Mouse (Mus musculus) neural tube, embryonic 14.5 days (tissue): Measurements from ENCODE around the gene Slc16a4. TPM values are rescaled to one million over a fixed set of nuclear protein-coding genes. Genes with fewer than 3 reads are reported as not detected.
A peak's percentile ranks its signal among the peaks of the same experiment; 100 is the strongest.

Source experiments
- ATAC-seq: fragments of 200-750 bp; cut with Nextera tagmentation; 2 replicates; pipeline ENCODE4 v1.8.0; 2017; ENCODE audit warnings: low read depth, mild to moderate bottlenecking, moderate TSS enrichment, moderate library complexity
- H3K27ac ChIP-seq: fragments of 300-500 bp; sonication (generic); 2 replicates; pipeline ENCODE4 v1.5.1; 2014; ENCODE audit warnings: low read depth, mild to moderate bottlenecking, control low read depth, low read length, moderate library complexity, mixed read lengths
- H3K27me3 ChIP-seq: fragments of 300-500 bp; sonication (generic); 2 replicates; pipeline ENCODE4 v1.6.1; 2014; ENCODE audit warnings: low read length; ENCODE audit not compliant: control insufficient read depth, insufficient read depth
- H3K36me3 ChIP-seq: fragments of 300-500 bp; sonication (generic); 2 replicates; pipeline ENCODE4 v1.6.1; 2014; ENCODE audit warnings: low read length, mixed read lengths; ENCODE audit not compliant: control insufficient read depth, insufficient read depth
- H3K4me1 ChIP-seq: fragments of 300-500 bp; sonication (generic); 2 replicates; pipeline ENCODE4 v1.6.1; 2014; ENCODE audit warnings: low read length; ENCODE audit not compliant: control insufficient read depth, insufficient read depth
- H3K4me2 ChIP-seq: fragments of 300-500 bp; sonication (generic); 2 replicates; pipeline ENCODE4 v1.6.1; 2014; ENCODE audit warnings: mild to moderate bottlenecking, low read depth, low read length, control low read depth
- H3K4me3 ChIP-seq: fragments of 300-500 bp; sonication (generic); 2 replicates; pipeline ENCODE4 v1.5.1; 2014; ENCODE audit warnings: low read depth, low read length, control low read depth, mixed read lengths
- H3K9ac ChIP-seq: fragments of 300-500 bp; sonication (generic); replicated peaks from 2 replicates; pipeline ENCODE4 v1.6.1; 2014; ENCODE audit warnings: low read depth, mild to moderate bottlenecking, control low read depth, low read length, mixed read lengths
- H3K9me3 ChIP-seq: fragments of 300-500 bp; sonication (generic); 2 replicates; pipeline ENCODE4 v1.6.1; 2016; ENCODE audit warnings: low read length; ENCODE audit not compliant: control insufficient read depth
- WGBS: fragments of 180-500 bp; shearing (Covaris S2); extraction: QIAGEN DNeasy Blood & Tissue Kit; methylation state at CpG from one replicate; pipeline ENCODE4 v1.1.7; 2014; 5-methylcytosine and 5-hydroxymethylcytosine counted together
- polyA plus RNA-seq: library from polyadenylated mRNA; unstranded; fragments of >200 nt; fragmentation: Nextera tagmentation; extraction: Ambion mirVana; gene quantifications from 2 replicates; pipeline ENCODE4 v1.2.1, GENCODE M21; 2014

Gene Slc16a4
- polyA plus RNA-seq, 1 experiment from 2014 or later: 2.6 TPM

DNA sequence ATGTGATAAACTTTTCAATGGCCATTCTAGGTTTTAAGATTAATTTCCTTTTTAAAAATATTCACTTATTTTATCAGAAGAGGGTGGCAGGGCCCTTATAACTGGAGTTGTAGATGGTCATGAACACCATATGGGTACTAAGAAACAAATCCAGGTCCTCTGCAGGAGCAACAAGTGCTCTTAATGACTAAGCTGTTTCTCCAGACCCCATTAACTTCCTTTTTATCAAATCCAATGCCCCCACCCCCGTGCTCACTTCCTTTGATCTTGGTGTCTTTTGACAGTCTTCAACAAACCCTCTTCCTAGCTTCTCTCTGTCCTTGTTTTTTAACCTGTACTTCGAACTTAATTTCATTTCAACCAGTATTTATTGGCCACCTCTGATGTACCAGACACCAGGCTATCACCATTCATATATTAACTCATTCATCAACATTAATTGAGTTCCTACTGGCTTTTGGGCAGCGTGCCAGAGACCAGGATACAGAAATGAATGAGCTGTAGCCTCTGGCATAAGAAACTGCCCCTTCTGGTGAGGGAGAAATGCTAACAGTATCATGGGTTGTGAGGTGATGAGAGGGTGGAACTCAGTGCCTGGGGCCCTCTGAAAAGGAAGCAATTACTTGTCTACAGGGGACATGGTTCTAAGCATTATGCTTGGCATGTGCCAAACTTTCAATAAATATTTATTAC lies 54.1 kb downstream of the Slc16a4 start:
- H3K9ac ChIP-seq: no peak overlapping the region
- peak; percentile 80; the same call in 1 of the 2 replicates for ATAC-seq

DNA sequence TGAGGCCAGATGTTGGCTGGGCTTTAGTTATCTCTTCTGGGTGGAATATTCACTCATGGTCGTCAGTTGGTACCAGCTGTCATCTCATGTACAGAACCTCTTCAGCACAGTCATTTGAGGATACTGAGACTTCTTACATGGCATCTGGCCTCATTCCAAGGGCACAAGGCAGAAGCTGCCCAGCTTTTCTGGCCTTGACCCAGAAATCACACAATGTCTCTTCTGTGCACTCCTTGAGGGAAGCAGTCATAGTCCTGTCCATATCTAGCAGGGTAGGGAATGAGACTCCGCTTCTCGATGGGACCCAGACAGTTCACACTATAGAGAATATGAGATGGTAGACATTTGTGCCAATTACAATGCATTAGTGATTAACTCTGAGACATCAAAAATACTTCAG lies 58.0 kb downstream of the Slc16a4 start:
- no peak overlapping the region for H3K27ac ChIP-seq
- H3K36me3 ChIP-seq: no peaks in the 10 kb centered on the region

More for the DNA sequence above, 54.1 kb downstream of the Slc16a4 start:
- Histone ChIP-seq H3K9me3 (no peaks in the 10 kb centered on the region), H3K27ac (no peak overlapping the region), H3K4me2 (no peak overlapping the region), H3K27me3 (no peaks in the 10 kb centered on the region), H3K4me1 (no peaks in the 10 kb centered on the region), H3K4me3 (no peak overlapping the region), H3K36me3 (no peaks in the 10 kb centered on the region)
- 28% methylated on average over 3 of the region's 3 CpGs for WGBS

GRCm38 (mm10) chr3:107351706-107352105 lies 60.7 kb downstream of the Slc16a4 start:
- H3K9ac ChIP-seq: no peak overlapping the region
- H3K36me3 ChIP-seq: no peaks in the 10 kb centered on the region
- no peak for ATAC-seq
- H3K9me3 ChIP-seq: no peaks in the 10 kb centered on the region
- WGBS: 51% methylated on average over 3 of the region's 3 CpGs
- H3K27ac ChIP-seq: no peak overlapping the region
- H3K27me3 ChIP-seq: no peaks in the 10 kb centered on the region; the same call in 1 of the 2 replicates
- no peak overlapping the region for H3K4me3 ChIP-seq
- H3K4me2 ChIP-seq: no peak overlapping the region
- H3K4me1 ChIP-seq: no peaks in the 10 kb centered on the region

More for the DNA sequence above, 58.0 kb downstream of the Slc16a4 start:
- H3K4me2 ChIP-seq: no peak overlapping the region
- H3K4me3 ChIP-seq: no peak overlapping the region
- H3K27me3 ChIP-seq: no peaks in the 10 kb centered on the region; the same call in 1 of the 2 replicates
- 78% methylated on average over 3 of the region's 3 CpGs for WGBS
- no peak overlapping the region for H3K9ac ChIP-seq
- no peaks in the 10 kb centered on the region for H3K9me3 ChIP-seq
- no peaks in the 10 kb centered on the region for H3K4me1 ChIP-seq
- no peak for ATAC-seq

- WGBS: 88% methylated on average over 5 of the region's 6 CpGs
- Histone ChIP-seq H3K36me3 (no peaks in the 10 kb centered on the region), H3K4me2 (no peak overlapping the region), H3K27me3 (no peaks in the 10 kb centered on the region; the same call in 1 of the 2 replicates), H3K27ac (no peak overlapping the region), H3K9me3 (no peaks in the 10 kb centered on the region), H3K4me1 (no peaks in the 10 kb centered on the region), H3K4me3 (no peak overlapping the region), H3K9ac (no peak overlapping the region)
- ATAC-seq: no peak
Measured at GRCm38 (mm10) chr3:107355618-107356260, 64.7 kb downstream of the Slc16a4 start.

DNA sequence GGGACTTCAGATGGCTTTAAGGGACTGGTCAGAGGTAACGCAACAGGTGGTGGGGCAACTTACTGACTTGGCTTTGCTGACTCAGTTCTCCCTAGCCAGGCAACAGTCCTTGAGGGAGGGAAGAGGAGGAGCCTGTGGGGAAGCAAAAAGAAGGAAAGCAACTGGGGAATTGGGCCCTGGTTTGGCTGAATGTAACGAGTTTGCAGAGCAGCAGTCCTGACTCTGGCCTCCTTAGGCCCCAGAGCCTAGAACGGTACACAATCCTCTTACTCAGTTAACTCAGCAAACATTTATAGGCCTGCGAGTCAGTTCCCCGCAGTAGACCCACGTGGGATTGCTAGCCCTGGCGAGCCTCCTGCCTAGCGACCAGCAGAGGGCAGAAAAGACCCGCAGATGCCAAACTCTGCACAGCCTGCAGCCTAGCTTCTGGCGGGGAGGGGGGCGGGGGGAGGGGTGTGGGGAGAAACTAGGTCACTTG lies 66.0 kb downstream of the Slc16a4 start:
- Histone ChIP-seq H3K27ac (no peak overlapping the region), H3K27me3 (no peaks in the 10 kb centered on the region), H3K4me1 (no peaks in the 10 kb centered on the region), H3K36me3 (no peaks in the 10 kb centered on the region), H3K9me3 (no peaks in the 10 kb centered on the region), H3K9ac (no peak overlapping the region), H3K4me3 (no peak overlapping the region), H3K4me2 (no peak overlapping the region)
- under 1% methylated on average over 10 of the region's 11 CpGs for WGBS
- peak; percentile 97 for ATAC-seq

DNA sequence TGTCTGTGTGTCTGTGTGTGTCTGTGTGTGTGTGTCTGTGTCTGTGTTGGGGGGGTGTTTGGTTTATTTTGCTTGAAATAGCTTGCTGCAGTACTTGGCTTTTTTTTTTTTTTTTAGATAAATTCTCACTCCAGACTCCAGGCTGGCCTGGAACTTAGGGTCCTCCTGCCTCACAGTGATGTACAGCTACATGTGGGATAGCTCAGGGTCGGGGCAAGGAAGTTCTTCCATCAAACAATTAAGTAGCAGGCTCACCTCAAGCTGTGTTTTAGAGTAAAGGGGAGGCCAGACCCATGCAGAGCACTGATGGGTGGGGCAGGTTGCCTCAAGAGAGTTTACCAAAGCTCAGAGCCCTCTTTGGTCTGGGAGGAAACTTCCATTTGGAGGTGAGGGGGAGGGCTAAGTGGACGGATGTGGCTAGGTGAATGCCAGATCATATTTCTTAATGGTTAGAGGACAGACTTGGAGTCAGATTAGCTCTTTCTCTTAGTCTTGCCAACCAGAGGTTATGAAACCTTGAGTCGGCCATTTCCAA lies 66.7 kb downstream of the Slc16a4 start:
- WGBS: 55% methylated on average over 3 of the region's 3 CpGs
- Histone ChIP-seq H3K4me1 (no peaks in the 10 kb centered on the region), H3K9ac (no peak overlapping the region), H3K27ac (no peak overlapping the region), H3K4me2 (no peak overlapping the region), H3K36me3 (no peaks in the 10 kb centered on the region), H3K27me3 (no peaks in the 10 kb centered on the region), H3K9me3 (no peaks in the 10 kb centered on the region), H3K4me3 (no peak overlapping the region)
- ATAC-seq: peak; percentile 22; the same call in 1 of the 2 replicates

GRCm38 (mm10) chr3:107360341-107360740 lies 69.3 kb downstream of the Slc16a4 start:
- no peaks in the 10 kb centered on the region for H3K36me3 ChIP-seq
- no peak for ATAC-seq
- no peaks in the 10 kb centered on the region for H3K4me1 ChIP-seq
- H3K9me3 ChIP-seq: no peaks in the 10 kb centered on the region
- H3K9ac ChIP-seq: no peak overlapping the region
- H3K27ac ChIP-seq: no peak overlapping the region
- WGBS: 75% methylated on average over 4 of the region's 4 CpGs
- no peak overlapping the region for H3K4me2 ChIP-seq
- no peak overlapping the region for H3K4me3 ChIP-seq
- H3K27me3 ChIP-seq: no peaks in the 10 kb centered on the region
